Mouse (Mus musculus): ENCODE data around the gene Cxcl9. TPM values are rescaled to one million over a fixed set of nuclear protein-coding genes. Genes with fewer than 3 reads are reported as not detected.

Gene Cxcl9
- polyA plus RNA-seq, 1 experiment from 2014 or later, result not detected

- Histone ChIP-seq H3K27ac (ENCODE audit: low read depth, low read length) (no peak overlapping the region), H3K4me3 (ENCODE audit: low read depth, low read length) (no peak overlapping the region), H3K9me3 (ENCODE audit: control insufficient read depth, low read length) (no peaks in the 10 kb centered on the region), H3K4me2 (peak overlapping the region; percentile 29), H3K36me3 (ENCODE audit: control insufficient read depth, insufficient read depth, low read length) (peaks cover 22% of the 10 kb centered on the region), H3K9ac (ENCODE audit: low read depth, low read length) (no peak overlapping the region), H3K4me1 (replicated peaks; ENCODE audit: control insufficient read depth, insufficient read depth, low read length) (peaks cover 21% of the 10 kb centered on the region), H3K27me3 (replicated peaks; ENCODE audit: control insufficient read depth, insufficient read depth, low read length) (no peaks in the 10 kb centered on the region)
- WGBS, result 45% methylated on average over 3 of the region's 3 CpGs
- no peak for DNase-seq (ENCODE audit: low spot score)
- peak; percentile 81 for ATAC-seq (replicated peaks; ENCODE audit: low FRiP score)
These were observed 44.8 kb downstream of the Cxcl9 start for GRCm38 (mm10) chr5:92283107-92283506.

GRCm38 (mm10) chr5:92282571-92282970 lies 45.3 kb downstream of the Cxcl9 start:
- DNase-seq (ENCODE audit: low spot score) (no peak), ATAC-seq (replicated peaks; ENCODE audit: low FRiP score) (no peak)
- H3K36me3 ChIP-seq (ENCODE audit: control insufficient read depth, insufficient read depth, low read length), result peaks cover 17% of the 10 kb centered on the region
- no peak overlapping the region for H3K4me3 ChIP-seq (ENCODE audit: low read depth, low read length)
- 77% methylated on average over 4 of the region's 4 CpGs for WGBS
- H3K27ac ChIP-seq (ENCODE audit: low read depth, low read length), result no peak overlapping the region
- peaks cover 21% of the 10 kb centered on the region for H3K4me1 ChIP-seq (replicated peaks; ENCODE audit: control insufficient read depth, insufficient read depth, low read length)
- H3K9ac ChIP-seq (ENCODE audit: low read depth, low read length), result no peak overlapping the region
- H3K9me3 ChIP-seq (ENCODE audit: control insufficient read depth, low read length), result no peaks in the 10 kb centered on the region
- peak overlapping the region; percentile 29; the same call in 1 of the 2 replicates for H3K4me2 ChIP-seq
- H3K27me3 ChIP-seq (replicated peaks; ENCODE audit: control insufficient read depth, insufficient read depth, low read length), result no peaks in the 10 kb centered on the region

GRCm38 (mm10) chr5:92278942-92279537 lies 48.8 kb downstream of the Cxcl9 start:
- 65% methylated on average over 10 of the region's 10 CpGs for WGBS
- Histone ChIP-seq H3K4me2 (no peak overlapping the region), H3K4me1 (replicated peaks; ENCODE audit: control insufficient read depth, insufficient read depth, low read length) (peaks cover 21% of the 10 kb centered on the region), H3K4me3 (ENCODE audit: low read depth, low read length) (no peak overlapping the region), H3K36me3 (ENCODE audit: control insufficient read depth, insufficient read depth, low read length) (no peaks in the 10 kb centered on the region), H3K27ac (ENCODE audit: low read depth, low read length) (no peak overlapping the region), H3K9me3 (ENCODE audit: control insufficient read depth, low read length) (no peaks in the 10 kb centered on the region), H3K27me3 (replicated peaks; ENCODE audit: control insufficient read depth, insufficient read depth, low read length) (peaks cover 10% of the 10 kb centered on the region; the same call in 1 of the 2 replicates), H3K9ac (ENCODE audit: low read depth, low read length) (no peak overlapping the region)
- ATAC-seq (replicated peaks; ENCODE audit: low FRiP score) (no peak), DNase-seq (ENCODE audit: low spot score) (no peak)

GRCm38 (mm10) chr5:92277437-92278394 lies 50.2 kb downstream of the Cxcl9 start, which contains the start of gene Naaa:
Naaa (minus strand) TSS chr5:92278170.
- H3K4me2 ChIP-seq, result peak within 1 kb of the TSS; percentile 97
- DNase-seq (ENCODE audit: low spot score), result peak; percentile 85
- ATAC-seq (replicated peaks; ENCODE audit: low FRiP score), result peak; percentile 92
- 2% methylated on average over 54 of the region's 54 CpGs for WGBS
- H3K9me3 ChIP-seq (ENCODE audit: control insufficient read depth, low read length), result no peaks in the 10 kb centered on the region
- no peak within 1 kb of the TSS for H3K27ac ChIP-seq (ENCODE audit: low read depth, low read length)
- H3K4me3 ChIP-seq (ENCODE audit: low read depth, low read length), result peak within 1 kb of the TSS; percentile 61
- peaks cover 11% of the 10 kb centered on the region for H3K4me1 ChIP-seq (replicated peaks; ENCODE audit: control insufficient read depth, insufficient read depth, low read length)
- H3K9ac ChIP-seq (ENCODE audit: low read depth, low read length), result peak within 1 kb of the TSS; percentile 62
- H3K27me3 ChIP-seq (replicated peaks; ENCODE audit: control insufficient read depth, insufficient read depth, low read length), result peaks cover 10% of the 10 kb centered on the region; the same call in 1 of the 2 replicates
- H3K36me3 ChIP-seq (ENCODE audit: control insufficient read depth, insufficient read depth, low read length), result no peaks in the 10 kb centered on the region

Other genes with a start within 250 kb of the Cxcl9 start
- gene G3bp2, start 244.4 kb downstream of the Cxcl9 start, polyA plus RNA-seq (2014; fragmentation: Nextera tagmentation; extraction: Ambion mirVana), result 127 and 143 TPM in 2 replicates
- gene Uso1, start 190.1 kb downstream of the Cxcl9 start, polyA plus RNA-seq (2014; fragmentation: Nextera tagmentation; extraction: Ambion mirVana), result 24.1 and 26.9 TPM in 2 replicates
- not detected in 2 replicates for gene U90926, start 112.7 kb downstream of the Cxcl9 start, polyA plus RNA-seq (2014; fragmentation: Nextera tagmentation; extraction: Ambion mirVana)
- gene Ppef2, start 71.8 kb downstream of the Cxcl9 start, polyA plus RNA-seq (2014; fragmentation: Nextera tagmentation; extraction: Ambion mirVana), result 0.22 and 0.36 TPM in 2 replicates
- gene Naaa, start 49.9 kb downstream of the Cxcl9 start, polyA plus RNA-seq (2014; fragmentation: Nextera tagmentation; extraction: Ambion mirVana), result 4.7 and 6.0 TPM in 2 replicates
- gene Sdad1, start 17.6 kb downstream of the Cxcl9 start, polyA plus RNA-seq (2014; fragmentation: Nextera tagmentation; extraction: Ambion mirVana), result 48.7 and 52.9 TPM in 2 replicates
- gene Art3, start 3.7 kb upstream of the Cxcl9 start, polyA plus RNA-seq (2014; fragmentation: Nextera tagmentation; extraction: Ambion mirVana), result 1.1 and 1.8 TPM in 2 replicates
- 6.0 and 6.5 TPM in 2 replicates for gene Cxcl10, start 20.8 kb upstream of the Cxcl9 start, polyA plus RNA-seq (2014; fragmentation: Nextera tagmentation; extraction: Ambion mirVana)
- gene Nup54, start 107.1 kb upstream of the Cxcl9 start, polyA plus RNA-seq (2014; fragmentation: Nextera tagmentation; extraction: Ambion mirVana), result 72.5 and 82.5 TPM in 2 replicates
- 5.7 and 7.0 TPM in 2 replicates for gene Scarb2, start 178.8 kb upstream of the Cxcl9 start, polyA plus RNA-seq (2014; fragmentation: Nextera tagmentation; extraction: Ambion mirVana)
- 0.38 and 0.52 TPM in 2 replicates for gene Fam47e, start 227.0 kb upstream of the Cxcl9 start, polyA plus RNA-seq (2014; fragmentation: Nextera tagmentation; extraction: Ambion mirVana)

All from liver, embryonic 11.5 days (tissue).